Mouse (Mus musculus): ENCODE data around the gene Clmp.
A peak's percentile ranks its signal among the peaks of the same experiment; 100 is the strongest.
"Not testable (repeated sequence)": the region's sequence is repeated elsewhere in the genome, so short reads cannot be mapped to it uniquely, and the experiment has no call there.

Gene Clmp

DNA sequence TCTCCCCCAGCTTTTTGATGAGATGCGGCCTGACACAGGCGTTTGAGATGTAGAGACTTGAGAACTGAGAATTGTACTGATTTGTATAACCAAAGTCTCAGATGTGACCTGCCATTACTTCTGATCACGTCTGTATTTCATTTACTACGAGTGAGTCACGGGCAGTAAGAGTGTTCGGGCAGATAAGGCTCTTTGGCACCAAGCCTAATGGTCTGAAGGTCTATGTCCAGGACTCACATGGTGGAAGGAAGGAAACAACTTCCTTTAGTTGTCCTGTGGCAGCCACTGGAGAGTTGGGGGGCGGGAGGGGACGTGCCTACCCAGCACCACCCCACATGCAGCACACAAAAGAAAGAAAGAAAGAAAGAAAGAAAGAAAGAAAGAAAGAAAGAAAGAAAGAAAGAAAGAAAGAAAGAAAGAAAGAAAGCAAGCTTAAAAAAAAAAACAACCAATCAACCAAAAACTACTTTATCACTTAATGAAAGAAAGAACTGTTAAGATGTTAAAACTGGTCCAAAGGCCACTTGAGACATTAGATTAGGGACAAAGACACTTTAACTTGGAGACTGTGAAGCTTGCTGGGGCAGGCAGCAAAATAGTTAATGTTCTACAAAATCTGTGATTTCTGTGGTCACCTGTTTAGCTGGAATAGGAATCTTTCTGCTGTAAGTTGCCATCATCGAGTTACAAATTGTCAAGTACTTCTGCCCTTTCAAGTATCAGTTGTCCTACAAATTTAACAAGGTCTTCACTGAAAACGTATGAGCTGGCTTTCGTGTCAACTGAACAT is 90.9 kb downstream of the Clmp start:
- DNase-seq (ENCODE audit: low read depth), result peak; percentile 81

DNA sequence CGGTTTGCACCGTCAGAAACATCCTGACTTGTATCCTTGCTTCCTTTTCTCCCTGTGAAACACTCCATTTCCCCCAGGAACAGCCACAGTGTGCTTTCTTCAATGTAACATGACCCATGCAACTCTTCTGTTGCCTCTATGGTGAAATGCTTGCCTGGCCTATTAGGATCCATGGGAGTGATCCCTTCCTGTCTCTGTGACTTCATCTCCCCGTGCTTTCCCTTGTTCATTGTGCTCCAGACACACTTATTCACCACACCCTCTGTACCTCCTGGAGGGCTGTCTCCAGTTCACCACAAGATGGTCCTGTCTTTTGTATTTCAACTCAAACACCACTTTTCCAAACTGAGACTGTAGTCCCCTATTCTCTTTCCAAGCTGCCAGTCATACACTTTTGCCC is 94.3 kb downstream of the Clmp start:
- DNase-seq (ENCODE audit: low read depth), result no peak

DNA sequence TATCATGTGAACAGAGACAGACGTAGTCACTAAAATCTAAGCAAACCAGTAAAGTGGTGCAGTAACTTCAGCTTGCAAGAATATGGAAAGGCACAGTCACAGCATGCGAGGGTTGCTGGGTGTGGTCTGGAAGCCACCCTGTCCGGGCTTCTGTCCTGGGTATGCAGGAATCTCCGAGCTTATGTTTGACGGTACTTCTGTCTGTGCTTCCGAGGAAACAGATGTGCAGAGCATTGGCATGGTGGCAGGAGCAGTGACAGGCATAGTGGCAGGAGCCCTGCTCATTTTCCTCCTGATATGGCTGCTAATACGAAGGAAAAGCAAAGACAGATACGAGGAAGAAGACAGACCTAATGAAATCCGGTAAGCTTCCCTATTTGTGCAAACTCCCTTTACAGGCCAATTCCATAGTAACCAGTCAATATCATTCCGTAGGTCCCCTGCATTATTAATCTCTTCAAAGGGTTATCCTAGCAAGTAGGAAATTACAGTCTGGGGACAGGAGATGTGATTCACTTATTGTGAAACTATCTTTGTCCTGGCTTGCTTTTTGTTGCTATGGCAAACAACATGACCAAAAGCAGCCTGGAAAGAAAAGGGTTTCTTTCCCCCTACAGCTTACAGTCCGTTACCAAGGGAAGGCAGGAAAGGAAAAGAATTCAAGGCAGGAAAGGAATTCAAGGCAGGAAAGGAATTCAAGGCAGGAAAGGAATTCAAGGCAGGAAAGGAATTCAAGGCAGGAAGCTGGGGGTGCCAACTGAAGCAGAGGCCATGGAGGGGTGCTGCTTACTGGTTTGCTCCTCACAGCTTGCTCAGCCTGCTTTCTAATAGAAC is 95.3 kb downstream of the Clmp start:
- DNase-seq (ENCODE audit: low read depth), result no peak

DNA sequence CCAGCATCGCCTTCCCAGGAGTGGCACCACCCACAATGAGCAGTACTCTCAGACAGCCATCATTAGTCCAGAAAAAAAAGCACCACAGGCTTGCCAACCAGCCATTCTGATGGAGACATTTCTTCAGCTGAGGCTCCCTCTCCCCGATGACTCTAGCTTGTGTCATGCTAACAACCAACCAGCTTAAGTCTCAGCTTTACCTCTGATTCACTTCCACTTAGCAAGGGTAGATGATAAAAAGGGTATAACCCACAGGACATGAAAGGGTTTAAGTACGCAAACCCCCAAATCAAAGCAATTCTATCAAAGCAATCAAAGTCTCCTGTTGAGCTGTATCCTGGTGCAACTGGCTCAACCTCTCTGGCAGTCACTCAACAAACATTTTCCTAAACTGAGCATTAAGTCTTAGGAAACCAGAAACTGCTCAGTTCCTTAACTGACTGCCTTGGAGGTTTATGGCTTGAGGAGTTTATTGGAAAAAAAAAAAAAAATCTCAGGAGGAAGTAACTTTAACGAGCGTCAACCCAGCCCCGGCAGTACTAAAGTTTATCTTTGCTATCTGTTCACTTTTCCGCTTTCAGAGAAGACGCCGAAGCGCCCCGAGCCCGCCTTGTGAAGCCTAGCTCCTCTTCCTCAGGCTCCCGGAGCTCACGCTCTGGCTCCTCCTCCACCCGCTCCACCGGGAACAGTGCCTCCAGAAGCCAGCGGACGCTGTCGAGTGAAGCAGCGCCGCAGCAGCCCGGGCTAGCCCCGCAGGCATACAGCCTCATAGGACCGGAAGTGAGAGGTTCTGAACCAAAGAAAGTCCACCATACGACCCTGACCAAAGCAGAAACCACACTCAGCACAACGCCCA is 96.2 kb downstream of the Clmp start:
- DNase-seq (ENCODE audit: low read depth), result peak; percentile 52

DNA sequence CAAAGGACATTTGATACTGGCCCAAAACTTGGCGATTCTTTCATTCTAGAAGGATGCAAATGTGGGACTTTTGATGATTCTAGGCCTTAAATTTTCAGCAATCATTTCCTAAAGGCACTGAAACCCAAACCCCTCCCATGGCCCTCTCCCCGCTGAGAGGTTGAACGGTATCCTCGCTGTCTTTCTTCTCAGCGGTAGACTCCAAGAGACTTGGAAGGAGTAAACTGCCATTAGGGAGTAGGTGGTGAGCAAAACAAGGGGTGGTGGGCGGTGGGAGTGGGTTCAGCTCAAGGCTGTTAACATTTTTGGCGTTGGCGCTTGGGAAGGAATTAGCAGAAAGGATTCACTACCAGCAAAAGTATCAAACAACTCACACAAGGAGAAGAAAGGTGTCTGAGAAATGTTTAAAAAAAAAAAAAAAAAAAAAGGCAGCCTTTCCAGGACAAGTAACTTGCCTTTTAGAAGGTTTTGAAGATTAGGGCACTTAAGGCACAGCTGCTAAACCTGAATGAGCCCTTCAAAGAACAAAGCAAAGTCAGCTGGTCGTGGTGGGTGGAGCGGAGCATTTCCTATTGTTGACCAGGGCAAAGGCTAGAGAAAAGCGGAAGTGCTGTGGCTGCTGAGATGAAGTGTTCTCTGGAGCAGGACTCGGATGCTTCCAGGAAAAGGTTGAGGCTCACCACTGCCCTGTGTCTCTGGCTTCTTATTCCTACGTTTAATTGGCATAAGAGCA is 98.0 kb downstream of the Clmp start:
- no peak for DNase-seq (ENCODE audit: low read depth)

DNA sequence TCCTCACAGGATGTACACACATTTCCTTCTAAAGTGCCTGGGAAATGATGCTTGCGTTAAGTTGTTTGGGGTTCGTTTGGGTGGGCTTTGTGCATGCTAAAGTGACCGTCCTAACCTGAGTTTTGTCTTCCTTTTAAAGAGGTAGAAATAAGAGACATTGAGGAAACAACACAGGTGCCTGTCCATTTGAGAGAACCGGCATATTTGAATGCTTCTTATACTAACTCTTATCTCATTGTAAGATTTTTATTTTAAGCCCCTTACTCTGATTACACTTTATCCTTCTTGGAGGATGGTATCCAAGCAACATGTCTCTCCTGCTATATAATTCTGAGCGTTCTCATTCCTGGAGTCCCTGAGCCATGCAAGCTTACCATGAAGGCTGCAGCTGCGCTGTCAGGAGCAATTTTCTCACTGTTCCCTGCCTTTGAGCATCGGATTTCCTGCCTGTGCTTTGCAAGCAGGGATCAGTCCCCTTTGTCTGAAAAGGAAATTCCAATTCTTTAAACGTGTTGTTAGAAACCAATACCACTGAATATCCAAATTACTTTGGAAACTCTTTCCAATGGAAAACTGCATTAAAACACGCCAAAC is 98.7 kb downstream of the Clmp start:
- no peak for DNase-seq (ENCODE audit: low read depth)

DNA sequence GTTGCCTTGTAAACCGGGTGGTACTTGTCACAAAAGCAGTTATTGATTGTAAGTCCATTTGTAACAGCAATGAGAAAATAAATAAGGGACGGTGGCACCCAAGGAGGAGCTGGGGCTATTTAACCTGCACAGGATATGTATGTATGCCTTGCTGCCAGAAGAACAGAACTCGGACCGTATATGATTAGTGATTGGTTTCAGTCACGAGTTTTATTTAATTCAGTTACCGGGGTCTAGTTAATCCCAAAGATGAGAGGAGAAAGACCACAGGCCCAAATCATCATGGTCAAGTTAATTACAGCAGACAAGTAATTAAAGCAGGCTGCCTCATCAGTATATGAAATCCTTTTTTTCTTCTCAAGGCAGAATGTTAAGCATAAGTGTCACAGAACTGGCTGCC is 99.7 kb downstream of the Clmp start:
- DNase-seq (ENCODE audit: low read depth), result no peak

DNA sequence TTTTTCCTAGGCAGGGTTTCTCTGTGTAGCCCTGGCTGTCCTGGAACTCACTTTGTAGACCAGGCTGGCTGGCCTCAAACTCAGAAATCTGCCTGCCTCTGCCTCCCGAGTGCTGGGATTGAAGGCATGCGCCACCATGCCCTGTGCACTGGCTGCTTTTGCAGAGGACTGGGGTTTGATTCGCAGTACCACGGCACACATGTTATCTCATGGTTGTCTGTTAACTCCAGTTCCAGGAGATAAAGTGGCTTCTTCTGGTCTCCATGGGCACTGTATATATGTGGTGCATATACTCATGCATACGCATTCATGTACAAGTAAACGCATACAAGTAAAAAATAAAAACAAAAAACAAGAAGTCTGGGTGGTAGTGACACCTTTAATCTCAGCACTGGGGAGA is 101.1 kb downstream of the Clmp start:
- DNase-seq (ENCODE audit: low read depth), result not testable (repeated sequence)

DNA sequence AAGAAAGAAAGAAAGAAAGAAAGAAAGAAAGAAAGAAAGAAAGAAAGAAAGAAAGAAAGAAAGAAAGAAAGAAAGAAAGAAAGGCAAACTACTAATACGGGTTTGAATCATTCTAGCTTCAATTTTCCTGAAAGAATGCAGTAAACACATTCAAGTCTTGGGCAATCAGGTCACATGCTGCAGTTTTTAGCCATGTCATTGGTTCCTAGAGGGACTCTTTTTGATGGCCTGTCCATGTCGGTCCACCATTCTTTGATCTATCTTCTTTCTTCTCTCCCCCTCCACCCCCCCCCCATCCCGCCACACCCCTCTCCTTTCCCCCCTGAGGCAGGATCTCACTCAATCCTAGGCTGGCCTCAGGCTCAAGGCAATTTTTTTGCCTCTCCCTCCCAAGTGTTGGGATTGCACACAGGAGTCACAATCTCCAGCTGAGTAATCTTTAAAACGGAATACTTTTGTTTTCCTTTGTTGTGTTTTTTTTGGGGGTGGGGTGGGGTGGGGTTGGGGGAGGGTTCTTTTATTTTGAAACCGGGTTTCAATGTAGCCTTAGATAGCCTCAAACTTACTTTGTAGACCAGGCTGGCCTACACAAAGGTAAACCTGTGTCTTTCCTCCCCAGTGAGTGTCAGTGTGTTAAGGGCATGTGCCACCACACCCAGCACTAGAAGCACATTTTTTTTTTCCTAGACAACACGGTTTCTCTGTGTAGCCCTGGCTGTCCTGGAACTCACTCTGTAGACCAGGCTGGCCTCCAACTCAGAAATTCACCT is 106.3 kb downstream of the Clmp start:
- peak; percentile 37 for DNase-seq (ENCODE audit: low read depth)

DNA sequence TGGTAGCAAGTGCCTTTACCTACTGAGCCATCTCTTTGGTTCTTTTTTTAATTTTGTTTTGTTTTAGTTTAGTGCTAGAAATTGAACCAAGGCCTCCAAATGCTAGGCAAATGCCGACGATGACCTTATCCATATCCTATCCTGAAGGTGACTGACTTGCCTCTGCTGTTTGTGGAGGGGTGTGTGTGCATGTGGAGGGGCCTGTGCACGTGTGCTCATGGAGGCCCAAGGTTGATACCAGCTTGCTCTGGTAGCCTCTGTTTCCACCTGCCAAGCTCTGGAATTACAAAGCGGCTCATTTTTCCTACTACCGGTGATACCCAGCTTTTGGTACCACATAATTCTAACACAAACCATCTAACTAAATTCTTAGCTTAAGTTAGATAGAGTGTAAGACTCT is 107.8 kb downstream of the Clmp start:
- DNase-seq (ENCODE audit: low read depth), result no peak

DNA sequence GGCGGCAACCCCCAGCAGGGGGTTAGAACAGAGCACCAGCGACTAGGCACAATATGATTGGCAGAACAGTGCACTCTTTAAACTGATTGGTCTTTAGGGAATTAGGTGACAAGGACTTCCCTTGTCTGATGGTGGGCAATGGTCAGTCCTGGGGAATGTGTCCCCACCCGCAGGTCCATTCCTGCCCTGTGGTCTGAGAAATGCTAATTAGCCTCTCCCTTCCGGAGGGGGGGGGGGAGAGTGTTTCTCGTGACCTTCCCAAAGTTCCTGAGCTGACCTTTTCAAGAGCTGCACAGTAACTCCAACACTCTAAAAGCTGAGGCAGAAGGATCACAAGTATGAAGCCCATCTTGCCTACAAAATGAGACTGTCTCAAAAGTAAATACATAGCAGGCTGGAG is 108.5 kb downstream of the Clmp start:
- DNase-seq (ENCODE audit: low read depth), result no peak

DNA sequence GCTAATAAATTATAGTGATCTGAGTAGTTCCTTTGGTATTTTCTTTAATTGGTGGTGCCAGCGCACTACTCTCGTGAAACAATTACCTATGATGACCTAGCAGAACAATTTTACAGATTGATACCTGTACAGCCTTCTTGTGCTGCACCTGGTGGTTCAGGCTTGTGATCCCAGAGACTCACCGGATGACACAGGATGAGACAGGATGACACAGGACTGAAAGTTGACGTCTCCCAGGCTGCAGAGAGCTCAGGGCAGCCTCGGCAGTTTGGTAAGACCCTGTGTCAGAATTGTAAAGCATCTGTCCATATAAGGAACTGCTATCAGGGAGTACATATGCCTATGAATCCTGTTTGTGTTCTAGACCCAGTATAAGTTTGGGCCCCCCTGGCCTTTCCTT is 109.2 kb downstream of the Clmp start:
- DNase-seq (ENCODE audit: low read depth), result no peak

DNA sequence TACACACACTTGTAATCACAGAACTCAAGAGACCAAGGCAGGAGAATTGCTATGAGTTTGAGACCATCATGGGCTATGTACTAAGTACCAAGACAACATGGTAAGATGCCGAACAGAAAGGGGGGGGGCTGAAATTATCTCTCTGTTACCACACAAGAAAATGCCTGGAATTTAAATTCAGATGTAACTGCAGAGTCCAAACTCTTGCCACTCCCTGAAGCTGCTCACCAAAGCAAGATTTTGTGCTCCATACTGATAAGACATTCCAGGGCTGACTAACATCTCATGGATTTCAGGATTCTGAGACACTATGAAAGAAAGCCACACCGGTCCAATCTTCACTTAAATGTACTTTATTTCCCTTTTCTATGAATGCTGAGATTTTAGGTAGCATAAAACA is 109.8 kb downstream of the Clmp start:
- DNase-seq (ENCODE audit: low read depth), result peak; percentile 33

DNA sequence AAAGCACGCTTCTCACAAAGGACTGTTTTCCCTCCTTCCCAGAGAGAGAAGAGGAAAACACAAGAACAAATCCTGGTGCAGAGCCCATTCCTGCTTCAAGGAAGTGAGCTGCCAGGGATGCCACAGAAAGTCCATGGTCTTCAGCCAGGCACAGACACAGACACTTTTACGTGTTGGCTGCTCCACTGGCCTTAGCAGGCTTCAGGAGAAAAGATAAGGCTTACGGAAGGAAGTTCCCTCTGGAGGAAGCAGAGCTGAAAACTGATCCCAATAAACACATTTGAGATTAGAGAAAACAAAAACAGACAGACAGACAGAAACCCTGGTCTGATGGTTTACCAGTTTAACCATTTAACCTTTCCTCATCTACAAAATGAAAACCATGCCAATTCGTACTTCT is 110.3 kb downstream of the Clmp start:
- DNase-seq (ENCODE audit: low read depth), result no peak

DNA sequence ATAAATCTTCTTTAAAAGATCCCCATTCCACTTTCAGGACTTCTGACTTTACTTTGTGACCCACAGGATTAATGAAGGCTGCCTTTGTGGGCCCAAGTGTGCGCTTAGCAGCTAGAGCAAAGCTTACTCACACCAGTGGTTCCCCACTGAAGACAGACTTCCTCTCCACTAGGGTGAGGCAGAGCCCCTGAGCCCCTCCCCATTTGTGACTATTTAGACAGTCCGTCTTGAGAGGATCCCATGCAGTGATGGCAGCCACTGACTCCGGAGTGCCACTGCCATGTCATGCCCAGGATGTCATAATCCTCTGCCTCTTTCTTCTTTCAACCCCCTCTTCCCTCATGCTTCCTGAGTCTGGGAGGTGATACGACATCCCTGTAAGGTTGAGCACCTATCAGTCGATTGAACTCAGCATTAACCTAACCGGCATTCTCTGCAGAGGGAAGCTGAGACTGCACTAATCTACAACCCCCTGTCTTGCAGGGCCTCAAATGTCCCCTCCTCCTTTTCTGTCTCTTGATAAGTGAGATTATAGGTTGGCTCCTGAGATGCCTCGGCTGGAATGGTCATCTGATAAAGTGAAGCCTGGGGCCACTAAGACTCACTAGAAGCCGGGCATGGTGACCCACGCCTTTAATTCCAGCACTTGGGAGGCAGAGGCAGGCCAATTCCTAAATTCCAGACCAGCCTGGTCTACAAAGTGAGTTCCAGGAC is 112.6 kb downstream of the Clmp start:
- no peak for DNase-seq (ENCODE audit: low read depth)

DNA sequence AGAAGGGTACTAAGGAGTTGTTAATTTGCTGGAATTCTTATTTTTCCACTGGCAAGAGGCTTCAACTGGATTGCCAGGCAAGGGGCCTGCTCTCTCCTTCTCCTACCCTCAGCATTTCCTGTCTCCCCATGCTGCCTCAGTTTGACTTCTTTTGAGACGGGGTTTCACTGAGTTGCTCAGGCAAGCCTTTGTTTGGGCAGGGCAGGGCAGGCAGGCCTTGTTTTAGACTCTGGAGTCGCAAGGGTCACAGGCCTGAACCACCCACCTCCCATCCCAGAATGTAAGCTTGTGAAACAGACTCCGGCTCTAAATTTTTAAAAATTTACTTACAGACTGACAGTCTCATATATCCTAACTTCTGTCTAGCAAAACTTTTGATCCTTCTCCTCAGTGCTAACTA is 113.3 kb downstream of the Clmp start:
- no peak for DNase-seq (ENCODE audit: low read depth)

DNA sequence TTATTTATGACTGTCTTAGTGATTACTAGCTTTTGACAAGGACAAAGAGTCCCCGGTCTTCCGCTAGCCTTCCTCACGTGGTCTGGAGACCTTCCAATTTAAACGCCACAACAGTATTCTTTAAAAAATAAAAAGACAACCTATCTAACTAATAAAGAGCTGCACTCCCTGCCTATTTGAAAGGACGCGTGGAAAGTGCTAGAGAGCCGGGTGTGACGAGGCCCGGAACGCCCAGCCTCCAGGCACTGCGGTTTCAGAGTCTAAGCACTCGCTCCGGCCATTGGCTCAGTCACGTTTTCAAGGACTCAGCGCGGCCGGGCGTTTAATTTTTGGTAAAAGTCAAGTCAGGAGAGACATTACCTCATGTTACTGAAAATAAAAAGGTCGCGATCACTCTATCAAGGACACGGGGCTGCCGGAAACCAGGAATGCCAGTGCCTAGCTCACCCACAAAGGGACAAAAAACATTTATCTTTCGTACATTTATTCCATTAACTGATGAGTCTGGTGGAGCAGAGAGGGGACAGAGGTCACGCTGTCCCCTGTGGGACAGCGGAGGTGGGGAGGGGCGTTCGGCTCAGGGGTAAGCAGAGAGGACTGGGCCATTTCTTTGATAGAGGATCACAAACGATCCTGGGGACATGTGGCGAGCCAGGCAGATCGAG is 114.2 kb downstream of the Clmp start:
- DNase-seq (ENCODE audit: low read depth), result peak; percentile 90

DNA sequence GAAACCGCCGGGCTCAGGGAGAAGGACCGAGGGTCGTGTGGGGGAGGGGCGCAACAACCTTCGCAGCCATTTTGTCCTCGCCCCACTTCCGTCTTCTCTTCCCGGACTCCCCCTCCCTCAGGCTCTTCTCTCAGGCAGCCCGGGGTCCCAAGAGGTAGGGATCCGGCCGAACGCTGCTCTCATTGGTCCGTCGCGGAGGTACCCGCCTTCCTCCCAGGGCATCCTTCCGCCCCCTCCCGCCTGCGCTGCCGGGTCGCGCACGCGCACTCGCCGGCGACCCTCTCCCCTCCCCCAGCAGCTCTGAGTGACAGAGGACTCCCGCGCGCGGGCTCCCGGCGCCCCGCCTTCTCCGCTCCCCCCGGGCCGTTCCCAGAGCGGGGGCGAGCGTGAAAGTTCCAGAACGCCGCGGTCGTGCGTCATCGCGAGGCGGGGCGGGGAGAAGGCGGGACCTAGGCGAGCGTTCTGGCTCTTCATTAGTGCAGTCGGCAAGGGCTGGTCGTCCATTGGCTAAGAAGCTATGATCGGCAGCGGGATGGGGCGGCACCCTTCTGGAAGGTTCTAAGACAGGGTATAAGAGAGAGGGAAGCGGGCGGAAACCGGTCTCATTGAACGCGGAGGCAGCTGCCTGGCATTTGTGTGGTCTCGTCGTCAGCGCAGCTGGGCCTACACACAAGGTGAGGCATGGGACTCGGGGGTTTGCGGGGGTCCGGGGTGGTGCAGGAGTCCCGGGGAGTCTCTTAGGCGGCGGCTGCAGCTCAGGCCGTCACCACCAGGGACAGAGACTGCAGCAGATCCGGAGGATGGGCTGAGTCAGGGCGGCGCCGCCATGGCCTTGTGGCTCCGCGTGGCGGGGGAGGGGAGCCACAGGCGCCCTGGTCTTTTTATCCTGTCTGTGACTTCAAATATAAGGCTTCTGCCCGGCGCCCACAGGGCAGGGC is 115.2 kb downstream of the Clmp start, which contains the start of gene Hspa8:
TSS of gene Hspa8 (plus strand) at position 310 of the 938 bp plus-strand sequence.
- peak; percentile 99 for DNase-seq (ENCODE audit: low read depth)
